Mouse (Mus musculus): ENCODE data around the gene Olfr764-ps1.

DNA sequence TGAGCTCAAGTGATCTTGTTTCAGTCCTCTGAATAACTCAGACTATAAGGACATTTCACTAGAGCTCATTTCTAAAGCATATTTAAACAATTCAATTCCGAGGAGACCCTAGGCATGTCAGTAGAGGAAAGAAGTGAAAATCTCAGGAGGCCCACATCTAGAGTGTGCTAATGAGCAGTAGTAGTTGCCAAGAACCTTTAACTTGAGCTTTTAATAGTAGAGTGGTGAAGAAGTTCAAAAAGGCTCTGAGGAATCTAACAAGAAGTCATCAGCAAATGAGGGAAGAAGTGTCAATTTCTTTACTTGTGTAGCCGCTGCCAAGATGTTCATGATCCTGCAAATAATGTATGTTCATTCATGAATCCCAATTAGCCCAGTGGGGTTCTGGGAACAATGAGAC lies 29.2 kb upstream of the Olfr764-ps1 start, which contains the start of gene Olfr766-ps1:
- no peak for TF ChIP-seq CTCF (IDR thresholded peaks at IDR 0.05; ENCODE audit: low read depth)
- TF ChIP-seq EP300 (optimal IDR thresholded peaks at IDR 0.05), result no peak
